Mouse (Mus musculus) limb, embryonic 14.5 days (tissue): ENCODE measurements at regions not wholly inside any gene's neighbourhood (a gene's known extent, or its start where the extent isn't known, plus 50 kb on each side); places are given as distances from the start of the nearest gene placed in this dataset.
A peak's percentile ranks its signal among the peaks of the same experiment; 100 is the strongest.

ENCODE experiments used
- ATAC-seq: fragments of 200-750 bp; cut with Nextera tagmentation; 2 replicates; pipeline ENCODE4 v1.8.0; 2017; ENCODE audit warnings: low read depth, moderate number of reproducible peaks, moderate TSS enrichment; ENCODE audit not compliant: low FRiP score
- DNase-seq: peaks from one replicate; pipeline ENCODE4 v3.0.0-alpha.2; 2015; ENCODE audit warnings: low spot score
- H3K27ac ChIP-seq: fragments of 300-500 bp; sonication (generic); replicated peaks from 2 replicates; pipeline ENCODE4 v1.5.1; 2014; ENCODE audit warnings: low read depth, mild to moderate bottlenecking, low read length, moderate library complexity, mixed read lengths
- H3K27me3 ChIP-seq: fragments of 300-500 bp; sonication (generic); 2 replicates; pipeline ENCODE4 v1.6.1; 2014; ENCODE audit warnings: low read length, mixed read lengths; ENCODE audit not compliant: control insufficient read depth, insufficient read depth
- H3K36me3 ChIP-seq: fragments of 300-500 bp; sonication (generic); 2 replicates; pipeline ENCODE4 v1.6.1; 2014; ENCODE audit warnings: mild to moderate bottlenecking, low read length, moderate library complexity, mixed read lengths; ENCODE audit not compliant: control insufficient read depth, insufficient read depth
- H3K4me1 ChIP-seq: fragments of 300-500 bp; sonication (generic); 2 replicates; pipeline ENCODE4 v1.6.1; 2014; ENCODE audit warnings: antibody characterized with exemption, low read length, mixed read lengths; ENCODE audit not compliant: control insufficient read depth, insufficient read depth
- H3K4me2 ChIP-seq: fragments of 300-500 bp; sonication (generic); replicated peaks from 2 replicates; pipeline ENCODE4 v1.6.1; 2014; ENCODE audit warnings: low read depth, mild to moderate bottlenecking, low read length, moderate library complexity; ENCODE audit not compliant: severe bottlenecking
- H3K4me3 ChIP-seq: fragments of 300-500 bp; sonication (generic); replicated peaks from 2 replicates; pipeline ENCODE4 v1.5.1; 2014; ENCODE audit warnings: low read length
- H3K9ac ChIP-seq: fragments of 300-500 bp; sonication (generic); 2 replicates; pipeline ENCODE4 v1.6.1; 2014; ENCODE audit warnings: mild to moderate bottlenecking, low read depth, low read length, moderate library complexity; ENCODE audit not compliant: severe bottlenecking
- H3K9me3 ChIP-seq: fragments of 300-500 bp; sonication (generic); 2 replicates; pipeline ENCODE4 v1.6.1; 2016; ENCODE audit warnings: low read length; ENCODE audit not compliant: control insufficient read depth
- POLR2A ChIP-seq: fragments of 200-500 bp; IDR thresholded peaks from 2 replicates; pipeline ENCODE4 v1.8.0; 2012; ENCODE audit warnings: inconsistent platforms, mild to moderate bottlenecking, moderate library complexity, borderline replicate concordance; ENCODE audit not compliant: insufficient read depth, insufficient read length; ENCODE audit errors: extremely low read depth
- WGBS: fragments of 180-500 bp; shearing (Covaris S2); extraction: QIAGEN DNeasy Blood & Tissue Kit; methylation state at CpG from one replicate; pipeline ENCODE4 v1.1.7; 2014; 5-methylcytosine and 5-hydroxymethylcytosine counted together

- 45% methylated on average over 4 of the region's 4 CpGs for whole genome bisulfite sequencing
- H3K36me3 ChIP-seq, result no peaks in the 10 kb centered on the region
- no peak overlapping the region for H3K4me3 ChIP-seq
- no peak overlapping the region for H3K9ac ChIP-seq
- no peak overlapping the region for H3K4me2 ChIP-seq
- H3K4me1 ChIP-seq, result 0 out of 2 replicates have a peak, but pooled peaks cover 3% of the 10 kb centered on the region
- H3K9me3 ChIP-seq, result no peaks in the 10 kb centered on the region
- ATAC-seq, result no peak
- no peaks in the 10 kb centered on the region for H3K27me3 ChIP-seq
- TF ChIP-seq POLR2A, result no peak
- no peak overlapping the region for H3K27ac ChIP-seq
- DNase-seq, result no peak
Measured at GRCm38 (mm10) chr17:4212586-4212985, 516.5 kb upstream of the Nox3 start.

GRCm38 (mm10) chr17:4214970-4215369 lies 518.9 kb upstream of the Nox3 start:
- Histone ChIP-seq H3K9ac (no peak overlapping the region), H3K27me3 (no peaks in the 10 kb centered on the region), H3K4me1 (0 out of 2 replicates have a peak, but pooled peaks cover 3% of the 10 kb centered on the region), H3K36me3 (no peaks in the 10 kb centered on the region), H3K9me3 (no peaks in the 10 kb centered on the region), H3K27ac (no peak overlapping the region), H3K4me2 (no peak overlapping the region), H3K4me3 (no peak overlapping the region)
- ATAC-seq (no peak), DNase-seq (no peak)
- TF ChIP-seq POLR2A, result no peak
- WGBS, result 18% methylated on average over 8 of the region's 8 CpGs

- H3K36me3 ChIP-seq, result no peaks in the 10 kb centered on the region
- 33% methylated on average over 4 of the region's 4 CpGs for WGBS
- no peak for TF ChIP-seq POLR2A
- H3K4me3 ChIP-seq, result no peak overlapping the region
- H3K4me1 ChIP-seq, result peaks cover 8% of the 10 kb centered on the region; the same call in 1 of the 2 replicates
- no peaks in the 10 kb centered on the region for H3K9me3 ChIP-seq
- no peak overlapping the region for H3K9ac ChIP-seq
- H3K4me2 ChIP-seq, result no peak overlapping the region
- no peak for ATAC-seq
- no peak overlapping the region for H3K27ac ChIP-seq
- no peak for DNase-seq
- H3K27me3 ChIP-seq, result no peaks in the 10 kb centered on the region
Measured at GRCm38 (mm10) chr17:4216203-4216602, 520.1 kb upstream of the Nox3 start.

GRCm38 (mm10) chr17:4216750-4217149 lies 520.7 kb upstream of the Nox3 start:
- Histone ChIP-seq H3K4me3 (no peak overlapping the region), H3K9ac (no peak overlapping the region), H3K4me2 (no peak overlapping the region), H3K4me1 (peaks cover 8% of the 10 kb centered on the region), H3K9me3 (no peaks in the 10 kb centered on the region), H3K27me3 (no peaks in the 10 kb centered on the region), H3K36me3 (no peaks in the 10 kb centered on the region), H3K27ac (no peak overlapping the region)
- ATAC-seq (no peak), DNase-seq (no peak)
- 65% methylated on average over 8 of the region's 8 CpGs for WGBS
- TF ChIP-seq POLR2A, result no peak

GRCm38 (mm10) chr17:4220661-4221360 lies 524.8 kb upstream of the Nox3 start:
- DNase-seq, result peak; percentile 50
- no peak for ATAC-seq
- H3K4me2 ChIP-seq, result 0 out of 2 replicates have a peak overlapping the region, but pooled peaks have one; percentile 4

More at GRCm38 (mm10) chr17:4220661-4221360, 524.8 kb upstream of the Nox3 start:
- Histone ChIP-seq H3K9me3 (no peaks in the 10 kb centered on the region), H3K27me3 (no peaks in the 10 kb centered on the region), H3K36me3 (no peaks in the 10 kb centered on the region), H3K27ac (no peak overlapping the region), H3K9ac (no peak overlapping the region), H3K4me1 (peaks cover 5% of the 10 kb centered on the region), H3K4me3 (no peak overlapping the region)
- WGBS, result 32% methylated on average over 12 of the region's 12 CpGs
- TF ChIP-seq POLR2A, result no peak
